Mouse (Mus musculus): Measurements from ENCODE around the gene Zfp512b. TPM values are rescaled to one million over a fixed set of nuclear protein-coding genes. Genes with fewer than 3 reads are reported as not detected.

The Zfp512b gene
- total RNA-seq, 2 experiments from 2014 or later, result 112 to 121 TPM

DNA sequence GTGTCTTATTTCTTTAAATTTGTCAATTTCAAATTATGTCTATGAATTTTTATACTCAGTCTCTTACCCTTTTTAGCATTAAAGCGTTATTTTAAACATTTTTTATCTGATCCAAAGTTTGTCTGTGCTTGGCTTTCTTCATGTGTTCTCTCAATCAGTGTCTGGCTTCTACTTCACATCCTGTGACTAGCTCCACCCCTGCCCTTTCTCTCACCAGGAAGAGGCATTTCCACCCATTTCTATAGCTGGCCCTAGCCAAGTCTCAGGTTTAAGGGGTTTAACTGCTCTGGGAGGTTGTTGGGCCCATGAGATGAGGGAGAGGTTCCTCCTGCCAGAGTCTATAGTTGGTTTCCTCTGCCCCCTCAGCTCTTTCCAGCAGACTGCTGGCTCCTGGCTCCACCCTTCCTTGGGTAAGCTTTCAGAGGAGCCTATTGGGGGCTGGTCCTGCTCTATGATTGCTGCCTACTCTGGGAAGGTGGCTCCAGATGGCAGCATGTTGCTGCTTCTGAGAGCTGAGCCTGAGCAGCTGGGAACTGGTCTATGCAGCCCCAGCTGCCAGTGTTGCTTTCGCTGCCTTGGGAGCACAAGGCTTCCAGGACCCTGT, 55.1 kb downstream of the Zfp512b start:
- peak; percentile 65 to 82 for DNase-seq (ENCODE audit: low spot score in 2 of 2)
- intact Hi-C loops (cut with DNase I), result no loop called here

DNA sequence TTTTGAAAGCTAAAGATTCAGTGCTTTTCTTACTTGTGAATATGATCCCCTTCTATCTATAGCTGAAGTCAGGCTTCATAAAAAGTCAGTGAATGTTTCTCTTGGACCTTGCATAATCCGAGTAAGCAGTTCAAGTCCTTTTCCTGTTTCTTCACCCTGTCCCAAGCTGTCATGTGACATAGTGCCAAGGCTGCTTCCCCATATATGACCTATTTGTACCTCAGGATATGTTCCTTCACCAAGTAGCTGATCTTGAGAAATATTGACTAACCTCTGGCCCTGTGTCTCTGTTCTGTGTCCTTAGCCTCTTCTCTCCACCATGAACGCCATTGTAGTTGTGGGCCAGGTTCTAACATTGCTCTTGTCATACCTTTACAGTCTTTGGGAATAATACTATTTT, 56.2 kb downstream of the Zfp512b start:
- intact Hi-C loops (cut with DNase I), result no loop called here
- DNase-seq (ENCODE audit: low spot score in 2 of 2), result no peak

DNA sequence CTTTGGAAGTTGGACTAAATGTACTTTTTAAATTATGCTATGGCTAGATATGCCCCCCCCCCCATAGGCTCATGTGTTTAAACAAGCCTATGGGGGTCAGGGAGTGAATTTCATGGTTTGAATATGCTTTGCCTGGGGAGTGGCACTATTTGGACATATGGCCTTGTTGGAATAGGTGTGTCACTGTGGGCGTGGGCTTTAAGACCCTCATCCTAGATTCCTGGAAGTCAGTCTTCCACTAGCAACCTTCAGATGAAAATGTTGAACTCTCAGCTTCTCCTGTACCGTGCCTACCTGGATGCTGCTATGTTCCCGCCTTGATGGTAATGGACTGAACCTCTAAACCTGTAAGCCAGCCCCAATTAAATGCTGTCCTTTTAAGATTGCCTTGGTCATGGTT, 60.0 kb downstream of the Zfp512b start:
- no peak for DNase-seq (ENCODE audit: low spot score in 2 of 2)
- intact Hi-C loops (cut with DNase I), result no loop called here

Small RNA genes lying within 50 kb of the gene (microRNA-seq; reads per million reads assigned to microRNA genes)
- 0 to 0.26 reads per million in 2 experiments for gene Mir7006

Other genes starting within 250 kb of the Zfp512b start
- 10 to 100 TPM; 62.1 to 63.3 TPM for gene Zgpat, start 227.9 kb downstream of the Zfp512b start, total RNA-seq (2021)
- 10 to 100 TPM; 36.4 to 42.5 TPM for gene Arfrp1, start 227.4 kb downstream of the Zfp512b start, total RNA-seq (2021)
- gene Lime1, start 212.7 kb downstream of the Zfp512b start, total RNA-seq (2021), result 10 to 100 TPM; 31.3 to 35.1 TPM
- gene Zbtb46, start 133.4 kb downstream of the Zfp512b start, total RNA-seq (2021), result 10 to 100 TPM; 14.3 to 16.9 TPM
- gene Abhd16b, start 99.6 kb downstream of the Zfp512b start, total RNA-seq (2021), result not detected
- gene Tpd52l2, start 95.7 kb downstream of the Zfp512b start, total RNA-seq (2021), result 10 to 100 TPM; 69.5 to 74.8 TPM
- 100 to 1,000 TPM; 300 to 308 TPM for gene Dnajc5, start 72.3 kb downstream of the Zfp512b start, total RNA-seq (2021)
- 10 to 100 TPM; 41.2 to 42.9 TPM for gene Uckl1, start 7.9 kb downstream of the Zfp512b start, total RNA-seq (2021)
- gene Prpf6, start 935 bp downstream of the Zfp512b start, total RNA-seq (2021), result 10 to 100 TPM; 48.3 to 51.3 TPM
- 10 to 100 TPM; 20.2 to 22.0 TPM for gene Samd10, start 6.4 kb upstream of the Zfp512b start, total RNA-seq (2021)
- gene Gm29797, start 64.2 kb upstream of the Zfp512b start, total RNA-seq (2021), result under 1 TPM in 1 of 2 experiments, not detected in 1; 0.78 TPM
- 10 to 100 TPM; 10.6 to 14.7 TPM for gene Sox18, start 78.8 kb upstream of the Zfp512b start, total RNA-seq (2021)
- gene Tcea2, start 87.5 kb upstream of the Zfp512b start, total RNA-seq (2021), result 10 to 100 TPM; 60.0 to 62.9 TPM
- gene Rgs19, start 101.2 kb upstream of the Zfp512b start, total RNA-seq (2021), result 10 to 100 TPM; 39.6 to 42.3 TPM
- gene Lkaaear1, start 105.6 kb upstream of the Zfp512b start, total RNA-seq (2021), result not detected
- gene Oprl1, start 122.2 kb upstream of the Zfp512b start, total RNA-seq (2021), result 10 to 100 TPM; 64.5 to 65.5 TPM
- gene Myt1, start 170.5 kb upstream of the Zfp512b start, total RNA-seq (2021), result 10 to 100 TPM; 20.4 to 21.3 TPM
- gene Pcmtd2, start 245.1 kb upstream of the Zfp512b start, total RNA-seq (2021), result 10 to 100 TPM; 65.9 to 69.4 TPM

All from left cerebral cortex, postnatal 14 days (tissue).